Mouse (Mus musculus): ENCODE results near the gene Xrcc2. TPM values are rescaled to one million over a fixed set of nuclear protein-coding genes. Genes with fewer than 3 reads are reported as not detected.

Gene Xrcc2
- total and polyA plus RNA-seq, 3 experiments: 22.8 to 34.1 TPM; not detected in 1

- Histone ChIP-seq H3K27ac (ENCODE audit: control insufficient read depth, low read depth, low read length) (no peak overlapping the region), H3K4me3 (ENCODE audit: control insufficient read depth in 1 of 2, insufficient read depth in 1 of 2, low read depth in 2 of 2, low read length in 2 of 2) (no peak overlapping the region), H3K36me3 (ENCODE audit: control insufficient read depth in 1 of 2, insufficient read depth in 2 of 2, low read length in 2 of 2) (no peaks in the 10 kb centered on the region; a peak in 1 of 4 replicates), H3K9ac (ENCODE audit: control insufficient read depth, low read depth, low read length, poor library complexity, severe bottlenecking) (no peak overlapping the region), H3K27me3 (ENCODE audit: control insufficient read depth in 1 of 2, insufficient read depth in 2 of 2, low read length in 2 of 2) (no peaks in the 10 kb centered on the region), H3K9me3 (replicated peaks; ENCODE audit: insufficient read depth, low read length) (no peaks in the 10 kb centered on the region), H3K79me2 (ENCODE audit: control insufficient read depth, insufficient read depth, low read length, poor library complexity) (no peaks in the 10 kb centered on the region), H3K4me1 (ENCODE audit: control insufficient read depth in 1 of 2, insufficient read depth in 2 of 2, low read length in 2 of 2) (no peaks in the 10 kb centered on the region)
- no peak for DNase-seq (ENCODE audit: low read depth, low spot score)
- TF ChIP-seq UBTF (IDR thresholded peaks at IDR 0.05; ENCODE audit: borderline replicate concordance, insufficient read depth, low read depth, low read length): no peak
- no peak for TF ChIP-seq CTCF (IDR thresholded peaks at IDR 0.05 in 2 of 3, conservative IDR thresholded peaks at IDR 0.05 in 1 of 3; ENCODE audit: control insufficient read depth in 1 of 3, insufficient read depth in 1 of 3, low read depth in 2 of 3, low read length in 3 of 3, poor library complexity in 1 of 3, severe bottlenecking in 1 of 3)
- no peak for TF ChIP-seq MYB (IDR thresholded peaks at IDR 0.05; ENCODE audit: low read depth, low read length)
- TF ChIP-seq TCF12 (IDR thresholded peaks at IDR 0.05; ENCODE audit: low read depth, low read length): no peak
- no peak for TF ChIP-seq MYC (IDR thresholded peaks at IDR 0.05; ENCODE audit: low read depth, low read length)
These were observed 33.7 kb downstream of the Xrcc2 start for GRCm38 (mm10) chr5:25671696-25672520.

- H3K27ac ChIP-seq (ENCODE audit: control insufficient read depth, low read depth, low read length): no peak overlapping the region
- no peaks in the 10 kb centered on the region for H3K79me2 ChIP-seq (ENCODE audit: control insufficient read depth, insufficient read depth, low read length, poor library complexity)
- no peaks in the 10 kb centered on the region for H3K27me3 ChIP-seq (ENCODE audit: control insufficient read depth in 1 of 2, insufficient read depth in 2 of 2, low read length in 2 of 2)
- H3K9ac ChIP-seq (ENCODE audit: control insufficient read depth, low read depth, low read length, poor library complexity, severe bottlenecking): no peak overlapping the region
- H3K4me1 ChIP-seq (ENCODE audit: control insufficient read depth in 1 of 2, insufficient read depth in 2 of 2, low read length in 2 of 2): no peaks in the 10 kb centered on the region
- H3K36me3 ChIP-seq (ENCODE audit: control insufficient read depth in 1 of 2, insufficient read depth in 2 of 2, low read length in 2 of 2): no peaks in the 10 kb centered on the region; a peak in 1 of 4 replicates
- no peak overlapping the region for H3K4me3 ChIP-seq (ENCODE audit: control insufficient read depth in 1 of 2, insufficient read depth in 1 of 2, low read depth in 2 of 2, low read length in 2 of 2)
- no peaks in the 10 kb centered on the region for H3K9me3 ChIP-seq (replicated peaks; ENCODE audit: insufficient read depth, low read length)
- TF ChIP-seq NRF1 (IDR thresholded peaks at IDR 0.05; ENCODE audit: insufficient read depth, low read depth, low read length, poor library complexity, severe bottlenecking) (no peak), SMC3 (IDR thresholded peaks at IDR 0.05; ENCODE audit: low read depth, low read length) (0 out of 2 replicates have a peak, but pooled peaks have one; percentile 9)
- DNase-seq (ENCODE audit: low read depth, low spot score): no peak
These were observed 34.6 kb downstream of the Xrcc2 start for GRCm38 (mm10) chr5:25671051-25671450.

- H3K4me3 ChIP-seq (ENCODE audit: control insufficient read depth in 1 of 2, insufficient read depth in 1 of 2, low read depth in 2 of 2, low read length in 2 of 2): no peak overlapping the region
- H3K9ac ChIP-seq (ENCODE audit: control insufficient read depth, low read depth, low read length, poor library complexity, severe bottlenecking): no peak overlapping the region
- TF ChIP-seq MAFK (IDR thresholded peaks at IDR 0.05; ENCODE audit: borderline replicate concordance, low read depth, low read length): no peak
- TF ChIP-seq POLR2AphosphoS5 (IDR thresholded peaks at IDR 0.05; ENCODE audit: borderline replicate concordance, low read depth, low read length): no peak
- no peak for TF ChIP-seq KAT2A (conservative IDR thresholded peaks at IDR 0.05; ENCODE audit: low read depth, low read length)
- TF ChIP-seq ETS1 (IDR thresholded peaks at IDR 0.05; ENCODE audit: low read depth, low read length): no peak
- TF ChIP-seq EP300 (IDR thresholded peaks at IDR 0.05; ENCODE audit: low read depth in 1 of 2, low read length in 2 of 2): no peak
- no peaks in the 10 kb centered on the region for H3K9me3 ChIP-seq (replicated peaks; ENCODE audit: insufficient read depth, low read length)
- no peaks in the 10 kb centered on the region for H3K36me3 ChIP-seq (ENCODE audit: control insufficient read depth in 1 of 2, insufficient read depth in 2 of 2, low read length in 2 of 2)
- DNase-seq (ENCODE audit: low read depth, low spot score): no peak
- no peaks in the 10 kb centered on the region for H3K79me2 ChIP-seq (ENCODE audit: control insufficient read depth, insufficient read depth, low read length, poor library complexity)
- no peaks in the 10 kb centered on the region for H3K4me1 ChIP-seq (ENCODE audit: control insufficient read depth in 1 of 2, insufficient read depth in 2 of 2, low read length in 2 of 2)
- no peaks in the 10 kb centered on the region for H3K27me3 ChIP-seq (ENCODE audit: control insufficient read depth in 1 of 2, insufficient read depth in 2 of 2, low read length in 2 of 2)
- no peak overlapping the region for H3K27ac ChIP-seq (ENCODE audit: control insufficient read depth, low read depth, low read length)
These were observed 37.3 kb downstream of the Xrcc2 start for GRCm38 (mm10) chr5:25668306-25668705.

Data from MEL (cell line).